Mouse (Mus musculus): ENCODE measurements around the gene Gm17655. TPM values are rescaled to one million over a fixed set of nuclear protein-coding genes. Genes with fewer than 3 reads are reported as not detected.
A peak's percentile ranks its signal among the peaks of the same experiment; 100 is the strongest.
"Not testable (repeated sequence)": the region's sequence is repeated elsewhere in the genome, so short reads cannot be mapped to it uniquely, and the experiment has no call there.

Gene Gm17655
- total RNA-seq (2021), result 10 to 100 TPM; 11.4 to 15.8 TPM
- long read RNA-seq, experiment 1, partial matches to known transcripts, result 1 of 2 reads
- long read RNA-seq, experiment 1, other reads (novel, unspliced or antisense), result 1 of 2 reads
- long read RNA-seq, experiment 2, result 0 reads

GRCm38 (mm10) chr5:110072413-110072812 lies at the start of gene Gm17655:
Gm17655 (minus strand) TSS chr5:110072513.
- not testable (repeated sequence) for DNase-seq (ENCODE audit: low spot score in 2 of 2)

- DNase-seq (ENCODE audit: low spot score in 2 of 2), result peak; percentile 75 to 80
Observed at GRCm38 (mm10) chr5:110109991-110110441, 37.7 kb upstream of the Gm17655 start, which contains the start of gene Zfp605. Zfp605 (plus strand) TSS chr5:110110092.

DNA sequence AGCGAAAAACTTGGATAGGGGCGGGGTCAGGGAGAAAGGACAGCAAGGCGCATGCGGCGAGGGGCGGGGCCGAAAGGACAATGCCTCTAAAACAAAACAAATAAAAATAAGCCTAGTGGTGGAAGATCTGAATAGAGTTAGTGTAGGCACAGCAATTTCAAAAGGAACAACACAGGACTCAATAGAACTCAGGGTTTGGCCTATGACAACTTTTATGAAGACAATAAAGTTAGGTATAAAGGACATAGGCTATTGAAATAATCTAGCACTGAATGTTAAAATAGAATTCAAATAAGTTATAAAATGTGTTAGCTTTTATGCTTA lies 36.0 kb upstream of the Gm17655 start:
- DNase-seq (ENCODE audit: low spot score in 2 of 2), result no peak

GRCm38 (mm10) chr5:110107581-110108304 lies 35.4 kb upstream of the Gm17655 start, which contains the start of gene Gtpbp6:
Gtpbp6 (minus strand) TSS chr5:110108197.
- peak; percentile 87 to 92 for DNase-seq (ENCODE audit: low spot score in 2 of 2)

DNA sequence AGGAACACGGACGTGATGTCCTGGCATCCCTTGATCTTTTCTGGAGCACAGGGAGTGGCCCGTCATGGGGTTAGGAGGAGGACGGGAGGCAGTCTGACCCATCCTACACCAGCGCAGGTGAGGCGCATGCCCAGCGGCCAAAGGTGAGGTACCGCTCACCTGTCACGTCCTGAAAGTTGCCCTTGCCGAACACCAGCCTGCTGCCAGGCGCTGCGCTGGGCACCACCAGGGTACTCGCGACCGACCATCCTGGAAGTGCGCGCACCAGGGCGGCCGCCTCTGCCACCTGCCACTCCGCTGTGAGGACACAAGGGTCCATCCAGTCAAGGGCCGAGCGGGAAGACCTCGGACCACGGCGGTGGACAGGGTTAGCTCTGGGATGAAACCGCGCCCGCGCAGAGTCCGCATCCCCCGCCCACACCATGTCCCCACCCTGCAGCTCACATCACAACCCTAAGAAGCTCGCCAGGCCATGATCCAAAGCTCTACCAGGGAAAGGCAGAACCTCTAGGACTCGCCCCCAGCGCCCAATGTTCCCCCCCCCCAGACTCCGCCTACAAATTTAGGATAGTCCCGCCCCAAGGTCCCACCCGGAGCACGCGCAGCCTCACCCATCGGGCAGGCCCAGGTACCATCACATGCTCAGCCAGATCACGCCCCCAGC lies 34.7 kb upstream of the Gm17655 start:
- DNase-seq (ENCODE audit: low spot score in 2 of 2), result no peak

GRCm38 (mm10) chr5:110106140-110106871 lies 34.0 kb upstream of the Gm17655 start:
- no peak for DNase-seq (ENCODE audit: low spot score in 2 of 2)

DNA sequence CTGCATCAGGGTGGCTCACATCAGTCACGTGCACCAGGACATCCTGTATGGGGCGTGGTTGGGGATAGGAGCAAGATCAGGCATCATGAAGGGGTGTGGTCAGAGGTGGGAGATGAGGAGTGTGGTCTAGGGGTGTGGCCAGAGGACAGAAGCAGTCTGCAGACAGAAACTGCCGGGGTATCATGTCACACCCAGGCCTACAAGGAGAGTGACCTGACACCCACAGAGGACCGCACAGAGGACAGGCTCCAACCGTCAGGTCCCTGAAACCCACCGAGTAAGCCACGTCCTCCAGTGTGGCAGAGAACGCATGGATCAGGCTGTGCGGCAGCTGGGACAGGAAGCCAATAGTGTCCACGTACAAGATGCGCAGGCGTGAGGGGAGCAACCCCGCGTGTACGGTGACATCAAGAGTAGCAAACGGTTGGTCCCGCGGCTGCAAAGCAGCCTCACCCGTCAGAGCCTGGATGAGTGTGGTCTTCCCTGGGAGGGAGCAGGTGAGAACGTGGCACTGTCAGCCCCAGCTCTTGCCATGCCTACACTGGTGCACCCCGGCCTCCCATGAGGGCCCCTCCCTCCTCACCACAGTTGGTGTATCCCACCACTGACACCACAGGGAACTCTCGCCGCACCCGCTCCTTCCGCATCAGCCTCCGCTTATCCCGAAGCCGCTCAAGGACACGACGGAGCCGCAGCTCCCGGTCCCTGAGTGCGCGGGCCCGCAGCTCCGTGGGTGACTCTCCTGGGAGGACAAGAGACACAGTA lies 32.5 kb upstream of the Gm17655 start:
- DNase-seq (ENCODE audit: low spot score in 2 of 2), result no peak

- no peak for DNase-seq (ENCODE audit: low spot score in 2 of 2)
Observed at GRCm38 (mm10) chr5:110103901-110104615, 31.7 kb upstream of the Gm17655 start.

- no peak for DNase-seq (ENCODE audit: low spot score in 2 of 2)
Observed at GRCm38 (mm10) chr5:110102853-110103625, 30.7 kb upstream of the Gm17655 start.

GRCm38 (mm10) chr5:110102429-110102828 lies 30.1 kb upstream of the Gm17655 start:
- DNase-seq (ENCODE audit: low spot score in 2 of 2), result no peak

DNA sequence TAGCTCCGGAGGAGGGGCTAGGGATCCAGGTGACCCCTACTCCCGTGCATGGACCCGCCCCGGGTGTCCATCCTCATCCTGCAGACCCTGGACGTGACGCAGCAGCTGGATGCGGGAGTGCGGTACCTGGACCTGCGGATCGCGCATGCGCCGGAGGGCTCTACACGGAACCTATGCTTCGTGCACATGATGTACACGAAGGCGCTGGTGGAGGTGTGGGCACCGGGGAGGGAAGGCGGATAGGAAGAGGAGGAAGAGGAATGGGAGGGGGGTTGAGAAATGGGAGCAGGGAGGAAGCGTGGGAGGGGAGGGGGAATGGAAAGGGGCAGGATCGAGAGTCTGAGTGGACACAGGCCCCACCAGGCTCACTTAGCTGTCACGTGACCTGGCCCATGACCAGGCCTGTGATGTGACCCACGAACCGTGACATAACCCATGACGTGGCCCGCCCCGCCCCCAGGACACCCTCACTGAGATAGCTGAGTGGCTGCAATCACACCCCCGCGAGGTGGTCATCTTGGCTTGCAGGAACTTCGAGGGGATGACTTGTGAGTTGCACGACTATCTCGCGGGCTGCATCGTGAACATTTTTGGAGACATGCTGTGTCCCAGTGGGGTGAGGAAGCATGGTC lies 29.5 kb upstream of the Gm17655 start:
- no peak for DNase-seq (ENCODE audit: low spot score in 2 of 2)

GRCm38 (mm10) chr5:110100921-110101631 lies 28.8 kb upstream of the Gm17655 start:
- no peak for DNase-seq (ENCODE audit: low spot score in 2 of 2)

- DNase-seq (ENCODE audit: low spot score in 2 of 2), result no peak
Observed at GRCm38 (mm10) chr5:110099656-110100580, 27.6 kb upstream of the Gm17655 start, which contains the start of gene Plcxd1. Plcxd1 (plus strand) TSS chr5:110099969.

DNA sequence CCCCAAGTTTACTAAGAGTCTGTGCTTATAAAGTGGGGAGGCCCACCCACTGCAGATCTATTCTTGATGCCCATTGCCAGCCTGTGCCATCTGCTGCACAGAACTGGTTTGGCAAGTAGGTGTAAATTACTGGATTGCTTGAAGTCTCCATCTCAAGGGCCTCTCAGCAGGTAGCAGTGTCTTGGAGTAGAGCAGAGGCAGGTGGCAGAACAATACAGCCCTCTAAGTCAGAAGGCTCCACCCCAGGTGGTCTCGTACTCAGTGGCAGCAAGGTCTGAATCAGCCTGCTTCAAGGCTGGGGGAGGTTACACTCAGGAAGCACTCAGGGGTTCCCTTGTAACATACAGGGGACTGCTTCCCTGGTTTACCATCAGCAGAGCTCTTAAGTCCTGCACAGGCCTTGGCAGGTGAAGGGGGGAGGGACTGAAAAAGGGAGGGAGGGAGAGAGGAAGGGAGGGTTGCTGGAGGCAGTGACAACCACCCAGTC lies 26.7 kb upstream of the Gm17655 start:
- no peak for DNase-seq (ENCODE audit: low spot score in 2 of 2)

- no peak for DNase-seq (ENCODE audit: low spot score in 2 of 2)
Observed at GRCm38 (mm10) chr5:110094847-110095213, 22.5 kb upstream of the Gm17655 start.

DNA sequence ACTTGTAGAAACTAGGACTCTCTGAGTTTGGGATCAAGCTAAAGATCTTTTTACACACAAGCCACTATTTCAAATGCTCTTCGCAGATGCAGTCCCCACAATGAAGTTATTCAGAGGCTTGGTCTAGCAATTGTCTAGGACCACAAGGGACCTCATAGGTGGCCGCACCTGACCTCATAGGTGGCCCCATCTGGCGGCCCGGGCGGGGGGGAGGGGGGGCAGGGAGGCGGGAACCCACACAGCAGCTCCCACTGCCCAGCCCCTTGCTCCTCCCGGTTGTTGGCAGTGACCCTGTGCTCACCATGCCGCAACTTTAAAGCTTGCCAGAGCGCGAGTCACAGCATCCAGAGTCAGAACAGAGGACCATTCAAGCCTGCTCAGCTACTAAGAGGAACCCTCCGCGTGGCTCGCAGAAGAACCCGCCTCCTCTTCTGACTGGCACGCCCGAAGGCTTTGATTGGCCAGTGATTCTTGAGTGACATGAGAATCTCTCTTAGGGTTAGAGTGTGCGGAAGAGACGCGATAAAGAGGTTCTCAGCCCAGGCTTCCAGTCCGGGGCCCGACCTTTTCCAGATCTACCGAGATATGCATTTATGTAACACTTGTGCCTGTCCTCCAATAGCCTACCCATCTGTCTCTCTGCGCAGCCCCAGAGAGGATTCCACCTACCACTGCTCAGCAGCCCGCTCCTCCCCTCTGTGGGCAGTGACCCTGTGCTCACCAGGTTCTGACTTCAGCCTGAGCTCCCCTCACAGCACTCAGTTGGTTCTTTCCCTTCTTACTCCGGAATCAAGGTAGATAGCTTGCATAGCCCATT lies 21.9 kb upstream of the Gm17655 start, which contains the start of gene Gm35315:
Gene Gm35315 (minus strand): TSS at position 391 of the 817 bp plus-strand sequence.
- peak in 1 of 2 experiments; percentile 72 for DNase-seq (ENCODE audit: low spot score in 2 of 2)
